ENCODE assay signal across 31 mouse cellular contexts in the genomic region with DNA sequence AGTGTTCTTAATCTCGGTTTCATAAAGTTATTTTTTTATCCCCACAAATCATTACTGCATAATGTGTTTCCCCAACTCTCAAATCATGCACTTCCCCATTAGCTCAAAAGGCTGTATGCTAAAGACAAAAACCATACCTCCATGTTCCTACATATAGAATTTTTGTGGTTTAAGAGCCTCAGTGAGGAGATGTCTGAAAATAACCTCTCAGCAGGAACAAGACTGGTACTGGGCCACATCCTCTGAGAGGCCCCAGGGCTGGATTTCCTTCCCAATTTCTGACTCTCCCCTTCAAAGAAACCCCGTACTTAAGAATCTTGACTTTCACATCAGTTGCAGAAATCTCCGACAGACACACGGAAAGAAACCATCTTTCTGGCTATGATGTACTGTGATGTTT.
DNase-seq lines count a peak whose midpoint lies in the region; ATAC-seq lines count a peak whose summit lies in the region.
"Had no signal": no experiment of that assay in that cellular context is flagged by ENCODE, and none has a peak within 500 bp of the region (broad histone marks: within the 10 kb centered on the region; RNA-seq: fewer than 3 reads in every experiment).

No protein-coding gene starts in this region.

- H3K4me1 ChIP-seq in liver, embryonic 13.5 days (replicated peaks) = no peaks in the 10 kb centered on the region
- no peaks in the 10 kb centered on the region for H3K4me1 ChIP-seq in heart, embryonic 10.5 days
- H3K4me1 ChIP-seq: embryonic facial prominence, embryonic 10.5 days; embryonic facial prominence, embryonic 13.5 days had no signal

- H3K79me2 ChIP-seq in macrophage (ENCODE audit: inconsistent target) = no peaks in the 10 kb centered on the region

- no peaks in the 10 kb centered on the region for H3K27me3 ChIP-seq in liver, embryonic 13.5 days
- no peaks in the 10 kb centered on the region for H3K27me3 ChIP-seq in heart, embryonic 10.5 days (ENCODE audit: insufficient read depth, poor library complexity, severe bottlenecking)
- H3K27me3 ChIP-seq: CH12.LX; embryonic facial prominence, embryonic 13.5 days; forebrain, embryonic 13.5 days; Patski had no signal

- H3K9me3 ChIP-seq in liver, embryonic 13.5 days (replicated peaks) = no peaks in the 10 kb centered on the region
- no peaks in the 10 kb centered on the region for H3K9me3 ChIP-seq in heart, embryonic 10.5 days
- H3K9me3 ChIP-seq: embryonic facial prominence, embryonic 10.5 days; embryonic facial prominence, embryonic 13.5 days; forebrain, embryonic 13.5 days; G1E had no signal

- no peak for DNase-seq in liver, embryonic 13.5 days
- DNase-seq in liver = no peak
- DNase-seq in heart, embryonic 10.5 days (ENCODE audit: low spot score) = no peak
- no peak for DNase-seq in gastrocnemius, adult 18-20 months (ENCODE audit: low spot score)
- DNase-seq: adrenal gland, postnatal 10 days; adrenal gland, postnatal 36 days; B cell, adult 2 months; cerebellum, adult 11 months; cerebellum, adult 2 months; cerebellum, adult 9-11 months; cerebellum, postnatal 25 days; embryo, embryonic 11 days; gastrocnemius, postnatal 25 days; heart, adult 2 months; heart, postnatal 36 days had no signal

- ATAC-seq in liver, embryonic 13.5 days (ENCODE audit: low read depth) = peak; percentile 43; the same call in 1 of the 2 replicates
- ATAC-seq in common myeloid progenitor, adult 5-6 weeks (replicated peaks; ENCODE audit: low read depth, poor library complexity, severe bottlenecking) = peak; percentile 97
- ATAC-seq in megakaryocyte progenitor cell, adult 5-6 weeks (replicated peaks; ENCODE audit: poor library complexity) = peak; percentile 94
- no peak for ATAC-seq in frontal cortex, adult (ENCODE audit: low TSS enrichment)
- ATAC-seq: forebrain, embryonic 13.5 days; forebrain, embryonic 16.5 days; hindbrain, postnatal 0 days; inflammation-experienced regulatory T-cells, adult 6 months; Patski had no signal

- no peak overlapping the region for H3K4me2 ChIP-seq in liver, embryonic 13.5 days
- H3K4me2 ChIP-seq: embryonic facial prominence, embryonic 13.5 days; forebrain, embryonic 13.5 days; heart, embryonic 11.5 days; hindbrain, embryonic 14.5 days had no signal

- H3K36me3 ChIP-seq in liver, embryonic 13.5 days = no peaks in the 10 kb centered on the region
- H3K36me3 ChIP-seq in macrophage (ENCODE audit: inconsistent target) = no peaks in the 10 kb centered on the region
- no peaks in the 10 kb centered on the region for H3K36me3 ChIP-seq in heart, embryonic 10.5 days
- H3K36me3 ChIP-seq: embryonic facial prominence, embryonic 10.5 days; embryonic facial prominence, embryonic 13.5 days; G1E had no signal

- 24% methylated on average over 4 of the region's 4 CpGs for WGBS in liver, embryonic 13.5 days (ENCODE audit: insufficient replicate concordance)
- WGBS in macrophage (ENCODE audit: missing documents) = 0% methylated on average over 4 of the region's 4 CpGs
- 82% methylated on average over 4 of the region's 4 CpGs for whole genome bisulfite sequencing in heart, embryonic 10.5 days

- H3K9ac ChIP-seq in liver, embryonic 13.5 days = no peak overlapping the region
- H3K9ac ChIP-seq: embryonic facial prominence, embryonic 13.5 days; forebrain, embryonic 13.5 days; hindbrain, embryonic 14.5 days had no signal

- H3K4me3 ChIP-seq in liver, embryonic 13.5 days (replicated peaks) = no peak overlapping the region
- peak overlapping the region; percentile 7; the same call in 1 of the 2 replicates for H3K4me3 ChIP-seq in macrophage (ENCODE audit: inconsistent target)
- H3K4me3 ChIP-seq in heart, embryonic 10.5 days = no peak overlapping the region
- H3K4me3 ChIP-seq: embryonic facial prominence, embryonic 10.5 days; embryonic facial prominence, embryonic 13.5 days; erythroblast, embryonic 14.5 days; forebrain, embryonic 13.5 days; heart, adult 2 months had no signal

- no peak overlapping the region for H3K27ac ChIP-seq in liver, embryonic 13.5 days
- peak overlapping the region; percentile 87 for H3K27ac ChIP-seq in macrophage
- H3K27ac ChIP-seq in heart, embryonic 10.5 days = no peak overlapping the region
- H3K27ac ChIP-seq: embryonic facial prominence, embryonic 10.5 days; embryonic facial prominence, embryonic 13.5 days; forebrain, embryonic 13.5 days; heart, adult 2 months; hindbrain, embryonic 14.5 days; hindbrain, postnatal 0 days had no signal
